Mouse (Mus musculus): ENCODE results near the gene Hnrnpdl. TPM values are rescaled to one million over a fixed set of nuclear protein-coding genes. Genes with fewer than 3 reads are reported as not detected.
A peak's percentile ranks its signal among the peaks of the same experiment; 100 is the strongest.

The Hnrnpdl gene
- 271 and 289 TPM in 2 replicates for polyA plus RNA-seq (2014; fragmentation: Nextera tagmentation; extraction: Ambion mirVana)

DNA sequence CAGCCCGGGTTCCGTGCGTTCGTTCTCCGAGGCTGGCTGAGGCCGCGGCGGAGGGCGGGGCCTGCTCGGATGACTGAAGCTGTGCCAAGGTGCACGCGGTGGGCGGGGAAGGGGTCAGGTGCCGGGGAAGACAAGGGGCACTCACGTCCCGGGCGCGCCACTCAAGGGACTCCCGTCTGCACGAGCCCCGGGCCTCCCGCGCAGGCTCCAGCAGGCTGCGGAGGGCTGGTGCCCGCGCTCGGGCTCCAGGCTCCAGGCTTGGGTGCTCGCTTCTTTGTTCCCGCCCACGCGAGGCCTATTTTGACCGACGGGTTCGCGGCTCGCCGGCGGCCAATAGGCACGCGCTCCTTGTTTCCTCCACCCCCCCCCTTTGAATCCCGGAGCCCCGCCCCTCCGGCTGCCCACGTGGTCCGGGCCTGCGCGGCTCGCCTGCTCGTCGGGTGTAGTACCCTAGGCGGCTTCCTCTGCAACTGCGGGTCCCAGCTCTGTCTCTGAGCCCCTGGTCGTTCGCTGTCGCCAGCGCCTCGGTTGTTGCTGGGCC is at the start of gene Hnrnpdl, which contains the start of gene Enoph1:
TSS of gene Hnrnpdl (minus strand) at position 63 of the 541 bp plus-strand sequence.
TSS of gene Enoph1 (plus strand) at position 384 of the 541 bp plus-strand sequence.
- Histone ChIP-seq H3K4me1 (ENCODE audit: control insufficient read depth, insufficient read depth, low read length) (peaks cover 15% of the 10 kb centered on the region), H3K27me3 (ENCODE audit: control insufficient read depth, insufficient read depth, low read length) (no peaks in the 10 kb centered on the region), H3K9me3 (ENCODE audit: control insufficient read depth, low read length) (no peaks in the 10 kb centered on the region), H3K4me3 (ENCODE audit: low read depth, low read length) (peak within 1 kb of the TSS; percentile 100), H3K9ac (ENCODE audit: low read length) (peak within 1 kb of the TSS; percentile 100), H3K4me2 (ENCODE audit: low read depth) (peak within 1 kb of the TSS; percentile 96), H3K27ac (ENCODE audit: low read depth, low read length) (peak within 1 kb of the TSS; percentile 96), H3K36me3 (ENCODE audit: control insufficient read depth, insufficient read depth, low read length) (peaks cover 8% of the 10 kb centered on the region; the same call in 1 of the 2 replicates)
- ATAC-seq (ENCODE audit: insufficient read depth, low FRiP score, low TSS enrichment) (peak; percentile 88), DNase-seq (ENCODE audit: low spot score) (peak; percentile 98)
- under 1% methylated on average over 55 of the region's 57 CpGs for WGBS

DNA sequence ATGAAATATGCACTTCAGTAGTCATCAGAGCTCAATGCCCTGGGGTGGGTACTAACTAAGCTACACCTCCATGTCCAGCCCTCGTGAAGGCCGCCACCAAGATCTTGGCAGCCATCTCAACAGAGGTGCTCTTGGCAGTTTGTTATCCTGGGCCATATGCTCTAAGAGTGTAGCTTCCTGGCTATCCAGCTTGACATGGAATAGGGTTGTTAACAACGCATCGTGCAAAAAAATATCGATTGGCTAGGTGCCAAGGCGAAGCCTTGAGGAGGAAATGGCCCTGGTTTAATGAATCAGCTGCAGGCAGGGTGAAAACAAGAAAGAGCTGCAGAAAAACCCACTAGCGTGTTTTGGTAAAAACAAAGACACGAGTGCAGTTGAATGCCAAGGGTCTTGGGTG is 45.6 kb upstream of the Hnrnpdl start:
- H3K9ac ChIP-seq (ENCODE audit: low read length) = no peak overlapping the region
- H3K27ac ChIP-seq (ENCODE audit: low read depth, low read length) = no peak overlapping the region
- no peaks in the 10 kb centered on the region for H3K36me3 ChIP-seq (ENCODE audit: control insufficient read depth, insufficient read depth, low read length)
- ATAC-seq (ENCODE audit: insufficient read depth, low FRiP score, low TSS enrichment) (no peak), DNase-seq (ENCODE audit: low spot score) (no peak)
- no peak overlapping the region for H3K4me3 ChIP-seq (ENCODE audit: low read depth, low read length)
- no peak overlapping the region for H3K4me2 ChIP-seq (ENCODE audit: low read depth)
- H3K27me3 ChIP-seq (ENCODE audit: control insufficient read depth, insufficient read depth, low read length) = no peaks in the 10 kb centered on the region
- H3K4me1 ChIP-seq (ENCODE audit: control insufficient read depth, insufficient read depth, low read length) = no peaks in the 10 kb centered on the region
- 82% methylated on average over 8 of the region's 8 CpGs for WGBS
- H3K9me3 ChIP-seq (ENCODE audit: control insufficient read depth, low read length) = no peaks in the 10 kb centered on the region

DNA sequence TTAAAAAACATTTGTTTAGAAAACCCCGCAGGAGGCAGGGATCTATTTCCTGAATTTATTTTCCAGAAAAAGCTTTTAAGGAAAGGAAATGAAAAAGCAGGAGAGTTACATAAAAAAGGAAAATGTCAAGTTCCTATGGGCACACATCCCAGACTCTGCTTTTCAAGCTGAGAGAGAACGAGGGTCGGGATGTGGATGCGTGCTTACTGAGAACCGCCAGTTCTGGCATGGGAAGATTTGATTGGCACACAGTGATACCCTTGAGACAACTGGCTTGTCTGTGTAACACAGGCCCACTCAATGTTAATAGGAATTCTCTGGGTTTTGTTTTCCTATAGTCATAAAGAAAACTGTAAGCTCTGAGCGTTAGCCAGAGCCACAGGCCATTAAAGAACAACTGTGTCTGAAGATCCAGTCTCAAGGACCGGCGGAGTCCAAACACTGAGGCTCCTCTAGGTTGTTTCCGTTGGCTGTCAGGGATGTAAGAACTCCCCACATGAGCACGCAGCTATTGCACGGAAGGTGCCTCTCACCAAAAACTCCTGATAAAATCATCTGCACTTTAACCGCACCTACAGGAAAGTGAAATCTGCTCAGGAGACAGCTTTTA is 44.6 kb upstream of the Hnrnpdl start:
- no peaks in the 10 kb centered on the region for H3K36me3 ChIP-seq (ENCODE audit: control insufficient read depth, insufficient read depth, low read length)
- 80% methylated on average over 12 of the region's 12 CpGs for WGBS
- no peak for ATAC-seq (ENCODE audit: insufficient read depth, low FRiP score, low TSS enrichment)
- H3K27ac ChIP-seq (ENCODE audit: low read depth, low read length) = no peak overlapping the region
- no peaks in the 10 kb centered on the region for H3K27me3 ChIP-seq (ENCODE audit: control insufficient read depth, insufficient read depth, low read length)
- DNase-seq (ENCODE audit: low spot score) = no peak
- no peak overlapping the region for H3K4me3 ChIP-seq (ENCODE audit: low read depth, low read length)
- H3K9ac ChIP-seq (ENCODE audit: low read length) = no peak overlapping the region
- no peaks in the 10 kb centered on the region; the same call in 1 of the 2 replicates for H3K4me1 ChIP-seq (ENCODE audit: control insufficient read depth, insufficient read depth, low read length)
- no peaks in the 10 kb centered on the region for H3K9me3 ChIP-seq (ENCODE audit: control insufficient read depth, low read length)
- no peak overlapping the region for H3K4me2 ChIP-seq (ENCODE audit: low read depth)

DNA sequence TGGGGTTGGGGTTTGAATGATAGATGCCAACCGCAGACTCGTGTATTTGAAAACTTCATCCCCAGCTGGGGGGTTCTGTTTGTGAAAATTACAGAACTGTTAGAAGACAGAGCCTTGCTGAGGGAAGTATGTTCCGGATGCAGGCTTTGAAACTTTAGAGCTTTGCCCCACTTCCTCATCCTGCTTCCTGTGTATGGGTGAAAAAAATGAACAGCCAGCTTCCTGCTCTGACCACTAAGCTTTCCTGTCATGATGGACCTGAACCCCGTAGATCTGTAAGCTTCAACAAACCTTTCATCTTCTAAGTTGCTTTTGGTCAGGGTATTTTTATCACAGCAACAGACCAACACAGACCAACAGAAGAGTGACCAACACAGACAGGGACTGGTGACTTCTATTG is 42.5 kb upstream of the Hnrnpdl start:
- WGBS = 89% methylated on average over 4 of the region's 4 CpGs

DNA sequence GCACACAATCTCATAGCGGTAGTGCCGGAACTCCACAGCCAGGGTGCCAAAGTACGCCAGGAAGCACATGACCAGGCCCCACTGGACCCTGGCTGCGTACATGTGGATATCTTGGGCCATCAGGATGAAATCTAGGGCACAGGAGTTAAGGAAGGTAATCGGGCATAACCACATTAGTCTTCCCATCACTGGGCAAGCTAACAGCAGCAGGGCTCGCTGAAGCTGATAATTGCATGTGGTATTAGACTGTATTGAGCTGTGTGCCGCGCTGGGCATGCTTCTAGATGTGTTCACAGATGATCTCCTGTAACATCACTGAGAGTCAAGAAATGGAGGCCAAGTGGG is 40.4 kb upstream of the Hnrnpdl start:
- H3K27ac ChIP-seq (ENCODE audit: low read depth, low read length) = no peak overlapping the region
- H3K4me1 ChIP-seq (ENCODE audit: control insufficient read depth, insufficient read depth, low read length) = no peaks in the 10 kb centered on the region; the same call in 1 of the 2 replicates
- H3K9me3 ChIP-seq (ENCODE audit: control insufficient read depth, low read length) = no peaks in the 10 kb centered on the region
- DNase-seq (ENCODE audit: low spot score) = no peak
- H3K4me2 ChIP-seq (ENCODE audit: low read depth) = peak overlapping the region; percentile 44; the same call in 1 of the 2 replicates
- 79% methylated on average over 8 of the region's 8 CpGs for WGBS
- no peak overlapping the region for H3K9ac ChIP-seq (ENCODE audit: low read length)
- no peaks in the 10 kb centered on the region for H3K36me3 ChIP-seq (ENCODE audit: control insufficient read depth, insufficient read depth, low read length)
- ATAC-seq (ENCODE audit: insufficient read depth, low FRiP score, low TSS enrichment) = no peak
- no peak overlapping the region for H3K4me3 ChIP-seq (ENCODE audit: low read depth, low read length)
- no peaks in the 10 kb centered on the region for H3K27me3 ChIP-seq (ENCODE audit: control insufficient read depth, insufficient read depth, low read length)

More for the DNA sequence above, 42.5 kb upstream of the Hnrnpdl start:
- H3K27ac ChIP-seq (ENCODE audit: low read depth, low read length) = no peak overlapping the region
- no peak overlapping the region for H3K4me2 ChIP-seq (ENCODE audit: low read depth)
- DNase-seq (ENCODE audit: low spot score) (no peak), ATAC-seq (ENCODE audit: insufficient read depth, low FRiP score, low TSS enrichment) (no peak)
- no peaks in the 10 kb centered on the region; the same call in 1 of the 2 replicates for H3K4me1 ChIP-seq (ENCODE audit: control insufficient read depth, insufficient read depth, low read length)
- H3K36me3 ChIP-seq (ENCODE audit: control insufficient read depth, insufficient read depth, low read length) = no peaks in the 10 kb centered on the region
- H3K27me3 ChIP-seq (ENCODE audit: control insufficient read depth, insufficient read depth, low read length) = no peaks in the 10 kb centered on the region
- H3K9ac ChIP-seq (ENCODE audit: low read length) = no peak overlapping the region
- H3K4me3 ChIP-seq (ENCODE audit: low read depth, low read length) = no peak overlapping the region
- H3K9me3 ChIP-seq (ENCODE audit: control insufficient read depth, low read length) = no peaks in the 10 kb centered on the region

DNA sequence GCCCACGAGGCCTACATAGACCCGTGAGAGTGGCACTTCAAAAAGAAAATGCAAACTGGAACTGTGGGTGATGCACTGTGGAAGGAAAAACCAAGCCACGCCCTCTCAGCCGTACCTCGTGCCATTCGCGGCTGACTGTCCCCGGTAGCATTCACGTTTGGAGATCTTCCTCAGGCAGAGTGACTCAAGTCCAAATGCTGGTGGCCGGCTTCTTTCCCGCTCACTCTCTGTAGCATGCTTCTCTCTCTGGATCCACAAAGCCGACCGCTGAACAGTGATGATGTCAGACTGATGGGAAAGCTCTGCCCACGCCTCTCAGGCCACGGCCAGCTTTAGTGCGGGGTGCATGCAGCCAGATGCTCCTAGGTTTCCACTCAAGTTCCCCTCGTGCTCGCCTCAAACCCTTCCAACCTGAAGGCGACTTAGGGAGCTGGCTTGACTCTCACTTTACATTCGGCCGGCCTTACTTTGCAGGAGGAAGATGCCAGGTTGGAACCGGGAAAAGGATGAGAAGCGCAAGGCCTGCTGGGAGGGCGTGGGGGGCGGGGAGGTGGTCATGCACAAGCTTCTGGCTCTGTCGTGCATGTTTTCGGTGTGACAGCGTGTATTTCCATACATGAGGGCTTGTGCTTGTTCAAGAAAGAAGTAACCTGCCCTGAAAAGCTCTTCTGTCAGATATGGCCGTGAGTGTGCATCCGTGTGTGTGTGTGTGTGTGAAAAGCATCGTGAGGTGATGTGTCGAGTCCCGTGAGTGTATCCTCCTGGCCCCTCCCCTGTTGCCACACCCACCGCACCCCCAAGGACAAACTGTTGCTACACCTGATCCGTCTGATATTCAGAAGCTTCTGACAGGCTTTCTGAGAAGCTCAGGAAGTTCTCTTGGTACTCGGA is 39.8 kb upstream of the Hnrnpdl start:
- WGBS = 35% methylated on average over 36 of the region's 36 CpGs
- H3K4me1 ChIP-seq (ENCODE audit: control insufficient read depth, insufficient read depth, low read length) = no peaks in the 10 kb centered on the region; the same call in 1 of the 2 replicates
- no peaks in the 10 kb centered on the region for H3K9me3 ChIP-seq (ENCODE audit: control insufficient read depth, low read length)
- ATAC-seq (ENCODE audit: insufficient read depth, low FRiP score, low TSS enrichment) (peak; percentile 55), DNase-seq (ENCODE audit: low spot score) (peak; percentile 35)
- H3K27ac ChIP-seq (ENCODE audit: low read depth, low read length) = no peak overlapping the region
- H3K4me2 ChIP-seq (ENCODE audit: low read depth) = peak overlapping the region; percentile 44
- peak overlapping the region; percentile 48 for H3K9ac ChIP-seq (ENCODE audit: low read length)
- no peaks in the 10 kb centered on the region for H3K27me3 ChIP-seq (ENCODE audit: control insufficient read depth, insufficient read depth, low read length)
- H3K36me3 ChIP-seq (ENCODE audit: control insufficient read depth, insufficient read depth, low read length) = no peaks in the 10 kb centered on the region
- H3K4me3 ChIP-seq (ENCODE audit: low read depth, low read length) = peak overlapping the region; percentile 30

DNA sequence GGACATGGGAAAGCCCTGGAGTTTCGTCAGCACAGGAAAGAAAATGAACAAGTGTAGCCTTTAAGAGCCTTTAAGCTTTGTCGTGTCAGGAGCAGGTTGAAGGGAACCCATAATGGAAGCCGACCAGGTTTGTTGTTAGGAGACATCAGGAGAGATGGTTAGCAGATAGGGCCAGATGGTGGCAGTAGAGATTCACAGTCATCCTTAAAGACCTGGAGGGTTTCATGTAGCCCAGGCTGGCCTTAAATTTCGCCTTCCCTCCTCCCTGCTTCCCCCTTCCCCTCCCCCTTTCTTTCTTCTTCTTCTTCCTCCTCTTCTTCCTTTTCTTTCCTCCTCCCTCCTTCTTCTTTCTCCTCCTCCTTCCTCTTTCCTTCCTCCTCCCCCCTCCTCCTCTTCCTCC is 35.1 kb upstream of the Hnrnpdl start:
- Histone ChIP-seq H3K36me3 (ENCODE audit: control insufficient read depth, insufficient read depth, low read length) (no peaks in the 10 kb centered on the region; the same call in 1 of the 2 replicates), H3K27ac (ENCODE audit: low read depth, low read length) (no peak overlapping the region), H3K27me3 (ENCODE audit: control insufficient read depth, insufficient read depth, low read length) (no peaks in the 10 kb centered on the region), H3K4me1 (ENCODE audit: control insufficient read depth, insufficient read depth, low read length) (no peaks in the 10 kb centered on the region; the same call in 1 of the 2 replicates), H3K4me3 (ENCODE audit: low read depth, low read length) (no peak overlapping the region), H3K4me2 (ENCODE audit: low read depth) (no peak overlapping the region), H3K9me3 (ENCODE audit: control insufficient read depth, low read length) (no peaks in the 10 kb centered on the region), H3K9ac (ENCODE audit: low read length) (no peak overlapping the region)
- DNase-seq (ENCODE audit: low spot score) (no peak), ATAC-seq (ENCODE audit: insufficient read depth, low FRiP score, low TSS enrichment) (no peak)
- 64% methylated on average over 4 of the region's 4 CpGs for WGBS

DNA sequence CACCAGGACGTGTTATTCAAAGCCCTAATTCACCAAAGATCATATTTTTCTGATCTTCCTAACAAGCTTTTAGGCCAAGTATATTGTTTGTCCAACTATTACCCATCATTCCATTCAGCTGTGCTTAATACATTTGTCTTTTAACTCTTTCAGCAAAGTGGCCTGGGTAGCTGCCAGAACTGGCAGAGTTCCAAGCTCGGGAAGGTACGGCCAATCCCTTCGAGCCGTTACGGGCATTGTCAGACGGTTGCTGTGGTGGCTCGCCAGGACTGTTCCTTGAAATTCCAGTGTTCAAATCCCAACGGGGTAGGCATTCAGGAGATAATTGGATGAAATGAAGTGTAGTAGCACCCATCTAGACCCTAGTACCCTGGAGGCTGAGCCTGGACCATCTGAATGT is 33.1 kb upstream of the Hnrnpdl start:
- Histone ChIP-seq H3K36me3 (ENCODE audit: control insufficient read depth, insufficient read depth, low read length) (no peaks in the 10 kb centered on the region; the same call in 1 of the 2 replicates), H3K9ac (ENCODE audit: low read length) (no peak overlapping the region), H3K4me2 (ENCODE audit: low read depth) (no peak overlapping the region), H3K27me3 (ENCODE audit: control insufficient read depth, insufficient read depth, low read length) (no peaks in the 10 kb centered on the region), H3K4me3 (ENCODE audit: low read depth, low read length) (no peak overlapping the region), H3K4me1 (ENCODE audit: control insufficient read depth, insufficient read depth, low read length) (no peaks in the 10 kb centered on the region), H3K9me3 (ENCODE audit: control insufficient read depth, low read length) (no peaks in the 10 kb centered on the region), H3K27ac (ENCODE audit: low read depth, low read length) (no peak overlapping the region)
- ATAC-seq (ENCODE audit: insufficient read depth, low FRiP score, low TSS enrichment) (no peak), DNase-seq (ENCODE audit: low spot score) (no peak)
- 92% methylated on average over 9 of the region's 9 CpGs for WGBS

Measured in neural tube, embryonic 11.5 days (tissue).